Mouse (Mus musculus): ENCODE measurements around the gene Crip1. TPM values are rescaled to one million over a fixed set of nuclear protein-coding genes. Genes with fewer than 3 reads are reported as not detected.

The Crip1 gene
- 80.0 and 96.6 TPM in 2 replicates for polyA plus RNA-seq (2016; fragmentation: Nextera tagmentation; extraction: Ambion mirVana)

DNA sequence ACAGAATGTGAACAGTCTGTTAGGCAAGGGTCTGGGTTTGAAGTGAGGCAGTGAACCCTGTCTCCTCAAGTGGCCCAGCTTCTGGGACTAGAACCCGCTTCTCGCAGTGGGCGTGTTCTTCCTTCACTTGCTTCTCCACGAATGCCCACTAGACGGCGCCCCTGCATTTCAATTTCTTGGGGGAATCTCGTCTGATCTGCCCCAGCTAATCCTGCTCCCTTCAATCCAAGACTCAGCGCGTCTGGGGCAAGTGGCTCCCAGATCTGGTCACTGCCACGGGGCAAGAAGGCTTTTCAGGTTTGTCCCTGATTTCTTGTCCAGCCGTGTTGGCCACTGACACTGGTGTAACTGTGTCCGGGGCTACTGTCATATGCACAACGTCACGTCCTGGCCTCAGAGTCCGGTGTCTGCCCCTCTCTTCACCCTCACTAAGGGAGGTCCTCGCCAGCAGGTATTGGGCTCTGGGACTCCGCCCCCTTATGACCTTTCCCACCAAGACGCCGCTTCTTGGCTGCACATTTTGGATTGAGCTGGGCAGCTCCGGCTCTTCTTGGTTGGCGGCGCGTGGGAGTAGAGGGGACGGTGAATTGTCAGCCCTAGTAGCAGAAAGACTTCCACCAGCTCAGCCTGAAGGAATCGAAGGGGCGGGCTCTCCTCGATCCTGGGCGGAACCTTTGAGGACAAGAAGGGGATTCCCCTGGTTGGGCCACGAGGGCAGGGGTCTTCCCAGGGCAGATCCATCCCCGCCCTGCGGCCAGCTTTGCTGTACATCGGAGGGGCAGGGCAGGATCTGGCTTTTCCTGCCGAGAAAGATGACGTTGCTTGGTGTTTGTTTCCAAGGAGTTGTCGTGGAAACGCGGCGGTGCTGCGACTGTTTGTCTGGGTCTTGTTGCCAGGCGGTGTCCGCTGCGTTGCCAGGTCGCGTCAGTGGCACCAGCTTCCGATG, at the start of gene Crip1:
TSS of gene Crip1 (plus strand) at position 205 of the 946 bp plus-strand sequence.
- H3K9me3 ChIP-seq (replicated peaks), result no peaks in the 10 kb centered on the region
- H3K27me3 ChIP-seq (ENCODE audit: low read depth, poor library complexity, severe bottlenecking), result peaks cover 75% of the 10 kb centered on the region
- peak; percentile 82 for DNase-seq (ENCODE audit: low spot score)
- peak within 1 kb of the TSS; percentile 55; the same call in 1 of the 2 replicates for H3K27ac ChIP-seq (replicated peaks)
- H3K4me1 ChIP-seq, result peaks cover 74% of the 10 kb centered on the region
- H3K4me3 ChIP-seq, result peak within 1 kb of the TSS; percentile 42
- peaks cover 31% of the 10 kb centered on the region for H3K36me3 ChIP-seq
- WGBS, result 6% methylated on average over 45 of the region's 45 CpGs

DNA sequence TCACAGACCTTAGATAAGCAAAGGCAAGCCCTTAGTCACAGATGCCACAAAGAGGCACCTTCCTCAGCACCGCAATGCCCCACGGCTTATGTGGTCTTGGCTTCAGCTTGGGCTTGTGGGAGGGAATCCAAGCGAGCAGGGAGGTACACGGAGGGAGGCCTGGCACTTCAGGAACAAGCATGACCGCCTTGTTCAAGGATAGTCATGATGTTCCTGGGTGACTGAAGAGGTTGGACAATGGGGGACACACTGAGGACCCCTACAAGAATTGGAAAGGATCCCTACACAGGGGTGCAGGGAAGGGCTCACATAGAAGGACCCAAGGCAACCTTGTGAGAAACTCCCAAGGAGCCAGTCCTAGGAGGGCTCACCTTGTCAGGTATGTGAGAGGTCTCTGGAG, 49.1 kb upstream of the Crip1 start:
- WGBS, result 86% methylated on average over 5 of the region's 5 CpGs
- Histone ChIP-seq H3K9me3 (replicated peaks) (no peaks in the 10 kb centered on the region), H3K27me3 (ENCODE audit: low read depth, poor library complexity, severe bottlenecking) (no peaks in the 10 kb centered on the region), H3K27ac (replicated peaks) (peak overlapping the region; percentile 99), H3K4me3 (peak overlapping the region; percentile 93), H3K4me1 (peaks cover 43% of the 10 kb centered on the region), H3K36me3 (peaks cover 21% of the 10 kb centered on the region)
- DNase-seq (ENCODE audit: low spot score), result no peak

DNA sequence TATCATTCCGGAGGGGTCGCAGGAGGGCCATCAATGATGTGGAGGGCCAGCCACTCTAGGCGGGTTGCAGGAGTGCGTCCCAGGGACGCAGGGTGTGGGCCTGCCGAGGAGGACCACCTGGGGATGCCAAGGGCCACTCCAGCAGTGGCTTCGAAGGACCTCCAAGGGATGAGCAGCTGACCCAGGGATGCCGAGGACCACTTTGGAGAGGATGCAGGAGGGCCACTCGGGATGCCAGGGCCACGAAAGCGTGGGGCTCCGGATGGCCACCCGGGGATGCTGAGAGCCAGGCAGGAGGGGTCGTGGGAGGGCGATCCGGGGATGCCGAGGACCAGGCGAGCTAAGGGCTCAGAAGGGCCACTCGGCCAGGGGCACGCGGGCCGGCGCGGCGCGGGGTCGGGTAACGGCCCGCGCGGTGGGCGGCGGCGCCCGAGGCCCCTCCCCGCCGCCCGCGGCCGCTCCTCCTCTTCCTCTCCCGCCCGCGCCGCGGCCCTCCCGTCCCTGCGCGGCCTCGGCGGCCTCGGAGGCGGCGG, 48.3 kb upstream of the Crip1 start, which contains the start of gene Mta1:
TSS of gene Mta1 (plus strand) at position 530 of the 533 bp plus-strand sequence.
- Histone ChIP-seq H3K4me3 (peak within 1 kb of the TSS; percentile 93), H3K36me3 (peaks cover 29% of the 10 kb centered on the region), H3K9me3 (replicated peaks) (no peaks in the 10 kb centered on the region), H3K27me3 (ENCODE audit: low read depth, poor library complexity, severe bottlenecking) (no peaks in the 10 kb centered on the region), H3K27ac (replicated peaks) (peak within 1 kb of the TSS; percentile 99), H3K4me1 (peaks cover 49% of the 10 kb centered on the region)
- 2% methylated on average over 33 of the region's 53 CpGs for WGBS
- DNase-seq (ENCODE audit: low spot score), result peak; percentile 68

DNA sequence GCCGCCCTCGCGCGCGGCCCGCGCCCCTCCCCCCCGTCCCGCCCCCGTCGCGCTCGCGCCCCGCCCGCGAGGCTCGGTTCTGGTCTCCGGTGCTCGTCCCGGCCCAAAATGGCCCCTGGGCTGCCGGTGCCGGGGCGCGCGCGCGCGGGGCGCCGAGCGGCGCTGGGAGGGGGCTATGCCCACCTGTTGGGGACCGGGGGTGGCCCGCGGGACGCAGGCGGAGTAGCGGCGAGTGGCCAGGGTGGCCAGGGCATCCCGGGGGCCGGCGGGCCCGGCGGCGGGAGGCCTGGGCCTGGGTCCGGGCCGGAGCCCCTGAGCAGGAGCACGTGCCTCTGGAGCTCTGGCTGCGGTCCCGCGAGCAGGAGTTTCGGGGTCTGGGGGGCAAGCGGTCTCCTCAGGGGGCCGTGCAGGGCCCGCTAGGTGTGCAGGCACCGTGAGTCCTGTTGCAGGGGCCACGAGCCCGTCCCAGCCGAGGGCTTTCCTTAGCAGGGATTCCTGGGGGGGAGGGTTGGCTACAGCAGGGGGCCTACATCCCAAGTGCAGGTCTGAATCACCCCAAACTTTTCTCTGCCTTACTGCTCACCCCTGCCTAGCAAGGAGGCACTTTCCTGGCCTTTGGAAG, 47.5 kb upstream of the Crip1 start:
- peak; percentile 56 for DNase-seq (ENCODE audit: low spot score)
- Histone ChIP-seq H3K27ac (replicated peaks) (peak overlapping the region; percentile 99), H3K4me1 (peaks cover 57% of the 10 kb centered on the region), H3K36me3 (peaks cover 37% of the 10 kb centered on the region), H3K9me3 (replicated peaks) (no peaks in the 10 kb centered on the region), H3K27me3 (ENCODE audit: low read depth, poor library complexity, severe bottlenecking) (no peaks in the 10 kb centered on the region), H3K4me3 (peak overlapping the region; percentile 93)
- WGBS, result 1% methylated on average over 29 of the region's 60 CpGs

DNA sequence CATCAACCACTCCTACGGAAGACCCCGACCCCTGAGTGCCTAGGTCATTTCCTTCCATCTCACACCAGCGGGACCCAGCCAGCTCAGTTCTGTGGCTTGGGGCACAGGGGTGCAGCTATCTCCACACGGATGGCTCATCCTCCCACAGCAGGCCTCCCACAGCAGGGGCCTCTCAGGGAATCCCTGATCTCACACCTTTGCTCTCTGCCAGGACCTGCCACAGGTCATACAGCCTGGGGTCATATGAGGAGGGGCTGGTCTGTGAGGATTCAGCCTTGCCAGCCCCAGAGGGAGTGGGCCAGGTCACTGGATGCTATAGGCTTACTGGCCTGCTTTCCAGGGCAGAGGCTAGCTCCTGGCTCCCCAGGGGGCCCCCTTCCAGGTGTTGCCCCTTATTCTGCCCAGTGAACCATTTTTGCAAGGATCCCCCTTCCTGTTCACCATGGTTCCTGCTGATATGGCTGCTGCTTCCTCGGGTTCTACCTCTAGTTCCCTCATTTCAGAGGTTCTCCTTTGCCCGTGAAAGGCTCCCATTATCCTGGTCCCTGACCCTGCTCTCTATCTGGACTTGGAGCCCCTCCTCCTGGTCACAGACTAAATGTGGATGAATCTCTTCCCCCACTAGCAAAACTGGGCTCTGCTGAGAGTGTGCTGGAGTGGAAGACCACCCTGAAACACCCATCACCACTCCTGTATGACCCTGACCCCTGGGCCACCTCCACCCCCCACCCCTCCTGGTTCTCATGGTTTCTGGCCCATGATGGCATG, 46.5 kb upstream of the Crip1 start:
- 46% methylated on average over 6 of the region's 6 CpGs for WGBS
- Histone ChIP-seq H3K27ac (replicated peaks) (peak overlapping the region; percentile 99), H3K27me3 (ENCODE audit: low read depth, poor library complexity, severe bottlenecking) (no peaks in the 10 kb centered on the region), H3K4me1 (peaks cover 64% of the 10 kb centered on the region), H3K9me3 (replicated peaks) (no peaks in the 10 kb centered on the region), H3K4me3 (peak overlapping the region; percentile 93), H3K36me3 (peaks cover 47% of the 10 kb centered on the region)
- no peak for DNase-seq (ENCODE audit: low spot score)

DNA sequence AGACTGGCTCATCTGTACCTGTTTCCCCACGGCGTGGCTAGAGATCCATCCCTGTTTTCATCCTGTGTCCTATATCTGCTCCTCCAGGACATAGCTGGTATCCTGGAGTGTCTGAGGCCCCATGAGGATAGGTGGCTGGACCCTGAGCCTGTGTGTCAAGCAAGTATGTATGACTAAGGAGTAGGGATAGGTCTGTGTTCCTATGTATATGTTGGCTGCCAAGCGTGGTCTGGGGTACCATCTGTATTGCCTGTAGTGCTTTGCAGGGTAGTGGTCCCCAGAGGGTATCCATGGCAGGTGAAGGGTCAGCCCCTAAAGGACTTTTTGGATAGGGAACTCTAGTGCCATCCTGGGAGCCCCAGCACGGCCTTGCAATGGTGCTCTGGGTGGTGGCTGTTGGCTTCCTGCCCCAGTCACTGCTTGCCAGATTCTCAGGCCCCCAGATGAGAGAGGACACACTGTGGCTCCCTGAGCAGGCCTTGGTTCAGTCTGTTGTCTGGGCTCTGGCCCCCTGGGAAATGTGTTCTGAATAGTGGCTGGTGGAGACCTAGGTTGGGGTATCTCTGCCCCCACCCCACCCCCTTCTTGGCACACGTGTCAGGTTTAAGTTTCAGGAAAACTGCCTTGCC, 45.6 kb upstream of the Crip1 start:
- Histone ChIP-seq H3K4me3 (peak overlapping the region; percentile 93), H3K27me3 (ENCODE audit: low read depth, poor library complexity, severe bottlenecking) (no peaks in the 10 kb centered on the region), H3K9me3 (replicated peaks) (0 out of 2 replicates have a peak, but pooled peaks cover 3% of the 10 kb centered on the region), H3K27ac (replicated peaks) (no peak overlapping the region), H3K36me3 (peaks cover 56% of the 10 kb centered on the region), H3K4me1 (peaks cover 66% of the 10 kb centered on the region)
- no peak for DNase-seq (ENCODE audit: low spot score)
- 84% methylated on average over 5 of the region's 5 CpGs for WGBS

DNA sequence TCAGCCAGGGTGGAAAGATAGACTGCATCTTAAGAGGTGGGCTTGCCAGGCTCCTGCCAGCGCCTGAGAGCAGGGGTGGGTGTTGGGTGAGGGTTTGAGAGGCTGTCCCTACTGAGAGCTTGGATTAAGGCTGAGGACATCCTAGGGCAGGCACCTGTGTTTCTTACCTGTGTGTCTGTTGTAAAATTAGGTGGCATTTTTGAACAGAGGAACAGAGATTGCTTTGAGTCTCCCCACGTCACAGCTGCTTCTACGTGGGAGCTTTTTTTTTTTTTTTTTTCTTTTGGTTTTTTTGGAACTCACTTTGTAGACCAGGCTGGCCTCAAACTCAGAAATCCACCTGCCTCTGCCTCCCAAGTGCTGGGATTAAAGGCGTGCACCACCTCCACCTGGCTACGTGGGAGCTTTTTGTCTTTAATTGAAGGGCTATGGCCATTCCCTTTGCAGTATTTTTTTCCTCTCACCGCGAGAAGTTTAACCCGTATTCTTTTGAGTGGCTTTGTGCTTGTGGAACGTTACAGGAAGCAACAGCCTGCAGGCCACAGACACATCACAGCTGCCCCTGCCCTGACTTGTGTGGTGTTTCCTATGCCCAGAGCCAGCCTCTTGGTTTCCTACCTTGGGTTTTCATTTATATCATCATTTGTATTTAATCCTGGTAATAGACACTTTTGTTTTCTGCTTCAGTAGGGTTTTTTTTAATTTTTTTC, 44.7 kb upstream of the Crip1 start:
- H3K36me3 ChIP-seq, result peaks cover 64% of the 10 kb centered on the region
- H3K4me3 ChIP-seq, result peak overlapping the region; percentile 5; the same call in 1 of the 2 replicates
- 0 out of 2 replicates have a peak, but pooled peaks cover 8% of the 10 kb centered on the region for H3K9me3 ChIP-seq (replicated peaks)

DNA sequence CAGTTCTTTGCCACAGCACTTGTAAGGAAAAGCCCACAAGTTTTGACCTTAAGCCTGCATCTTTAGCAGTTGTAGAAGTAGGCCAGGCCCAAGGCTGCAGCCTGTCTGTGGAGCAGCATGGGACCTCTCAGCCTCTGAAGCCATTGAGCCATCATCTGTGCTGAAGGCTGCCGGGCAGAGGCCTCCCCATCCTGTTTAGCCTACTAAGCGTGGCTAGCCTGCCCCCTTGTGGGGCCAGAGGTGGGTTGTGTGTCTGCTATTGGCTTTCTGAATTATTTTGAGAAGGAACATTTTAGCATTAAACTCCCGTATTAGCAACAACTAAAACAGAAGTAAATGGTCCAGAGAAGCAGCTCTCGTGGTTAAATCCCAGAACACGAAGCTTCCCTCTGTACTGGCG, 43.7 kb upstream of the Crip1 start:
- WGBS, result 71% methylated on average over 6 of the region's 6 CpGs
- Histone ChIP-seq H3K27me3 (ENCODE audit: low read depth, poor library complexity, severe bottlenecking) (no peaks in the 10 kb centered on the region), H3K4me1 (peaks cover 56% of the 10 kb centered on the region), H3K27ac (replicated peaks) (0 out of 2 replicates have a peak overlapping the region, but pooled peaks have one; percentile 33), H3K4me3 (no peak overlapping the region), H3K9me3 (replicated peaks) (0 out of 2 replicates have a peak, but pooled peaks cover 8% of the 10 kb centered on the region), H3K36me3 (peaks cover 67% of the 10 kb centered on the region)
- peak; percentile 48 for DNase-seq (ENCODE audit: low spot score)

More for the DNA sequence above, 44.7 kb upstream of the Crip1 start:
- 89% methylated on average over 9 of the region's 9 CpGs for WGBS
- no peak for DNase-seq (ENCODE audit: low spot score)
- Histone ChIP-seq H3K27ac (replicated peaks) (no peak overlapping the region), H3K27me3 (ENCODE audit: low read depth, poor library complexity, severe bottlenecking) (no peaks in the 10 kb centered on the region), H3K4me1 (peaks cover 66% of the 10 kb centered on the region)

DNA sequence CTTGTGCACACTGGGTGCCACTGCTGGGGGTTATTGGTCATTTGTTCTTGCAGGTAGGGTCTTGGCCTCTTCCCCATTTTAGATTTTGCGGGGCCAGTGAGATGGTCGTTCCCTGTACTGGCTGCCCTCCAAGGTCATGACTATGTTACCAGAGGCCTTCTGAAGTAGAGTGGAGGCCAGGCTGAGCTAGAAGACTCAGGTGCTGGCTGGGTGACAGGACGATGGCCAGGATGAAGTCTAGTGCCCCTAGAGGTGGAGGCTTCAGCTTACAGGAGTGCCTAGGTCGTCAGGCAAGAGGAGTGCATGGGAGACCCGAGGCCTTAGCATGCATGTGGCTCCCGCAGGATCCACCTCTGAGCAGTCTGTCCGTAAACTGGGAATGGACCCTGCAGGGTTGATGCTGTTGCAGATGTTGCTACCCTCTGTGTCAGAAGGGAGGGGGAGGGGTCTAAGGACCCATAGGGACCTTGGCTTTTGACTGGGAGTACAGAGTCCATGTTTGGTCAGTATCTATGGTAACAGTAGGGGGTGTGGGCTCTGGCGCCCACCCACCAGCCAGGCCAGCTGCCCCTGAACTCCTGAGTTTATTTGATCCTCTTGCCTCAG, 42.2 kb upstream of the Crip1 start:
- Histone ChIP-seq H3K9me3 (replicated peaks) (0 out of 2 replicates have a peak, but pooled peaks cover 8% of the 10 kb centered on the region), H3K27ac (replicated peaks) (no peak overlapping the region), H3K27me3 (ENCODE audit: low read depth, poor library complexity, severe bottlenecking) (no peaks in the 10 kb centered on the region), H3K36me3 (peaks cover 75% of the 10 kb centered on the region), H3K4me3 (no peak overlapping the region), H3K4me1 (peaks cover 48% of the 10 kb centered on the region)
- 89% methylated on average over 8 of the region's 8 CpGs for WGBS
- no peak for DNase-seq (ENCODE audit: low spot score)

DNA sequence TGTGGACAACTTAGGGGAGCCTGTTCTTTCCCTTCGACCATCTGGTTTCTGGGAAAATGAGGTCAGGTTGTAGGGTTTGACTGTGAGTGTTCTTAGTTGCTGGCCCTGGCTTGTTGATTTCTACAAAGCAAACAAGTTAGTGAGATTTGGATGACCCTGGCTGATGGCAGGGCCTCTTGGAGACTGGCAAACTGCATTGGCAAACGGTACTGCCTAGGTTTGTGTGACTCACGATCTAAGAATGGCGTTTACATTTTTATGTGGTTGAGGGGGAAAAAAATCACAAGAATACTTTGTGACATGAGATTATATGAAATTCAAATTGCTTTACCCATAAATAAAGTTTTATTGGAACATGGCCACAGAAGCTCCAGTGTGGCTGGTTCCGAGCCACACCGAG, 39.7 kb upstream of the Crip1 start:
- Histone ChIP-seq H3K9me3 (replicated peaks) (0 out of 2 replicates have a peak, but pooled peaks cover 8% of the 10 kb centered on the region), H3K36me3 (peaks cover 63% of the 10 kb centered on the region), H3K27me3 (ENCODE audit: low read depth, poor library complexity, severe bottlenecking) (no peaks in the 10 kb centered on the region), H3K4me3 (no peak overlapping the region), H3K27ac (replicated peaks) (no peak overlapping the region), H3K4me1 (peaks cover 24% of the 10 kb centered on the region)
- DNase-seq (ENCODE audit: low spot score), result no peak
- WGBS, result 93% methylated on average over 6 of the region's 6 CpGs
